Mouse (Mus musculus): ENCODE data around the gene Klhl7.
"Not testable (repeated sequence)": the region's sequence is repeated elsewhere in the genome, so short reads cannot be mapped to it uniquely, and the experiment has no call there.

The Klhl7 gene

GRCm38 (mm10) chr5:24095881-24096280 lies 4.5 kb upstream of the Klhl7 start:
- no peak for DNase-seq

DNA sequence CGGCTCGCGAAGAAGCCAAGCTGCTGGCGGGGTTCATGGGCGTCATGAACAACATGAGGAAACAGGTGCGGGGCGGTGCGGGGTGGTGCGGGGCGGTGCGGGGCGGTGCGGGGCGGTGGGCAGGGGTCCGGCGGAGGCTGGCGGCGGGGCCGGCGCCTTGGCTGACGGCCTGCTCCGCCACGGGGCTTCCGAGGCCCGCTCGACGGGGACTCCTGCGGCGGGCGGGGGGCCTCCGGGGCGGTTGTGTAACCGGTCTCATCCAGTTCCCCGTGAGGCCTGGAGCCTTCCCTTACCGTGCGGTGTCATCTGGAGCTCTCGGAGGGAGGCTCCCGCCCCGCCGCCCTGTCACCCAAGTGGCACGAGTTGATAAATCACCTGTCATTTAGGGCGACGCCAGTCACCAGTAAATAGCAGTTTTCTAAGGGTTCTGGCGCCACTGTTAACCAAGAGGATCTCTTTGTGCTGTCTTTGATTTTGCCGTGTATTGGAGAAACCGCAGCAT lies 456 bp downstream of the Klhl7 start:
- peak; percentile 93 for DNase-seq

GRCm38 (mm10) chr5:24101446-24102140 lies 1.2 kb downstream of the Klhl7 start:
- DNase-seq, result no peak

DNA sequence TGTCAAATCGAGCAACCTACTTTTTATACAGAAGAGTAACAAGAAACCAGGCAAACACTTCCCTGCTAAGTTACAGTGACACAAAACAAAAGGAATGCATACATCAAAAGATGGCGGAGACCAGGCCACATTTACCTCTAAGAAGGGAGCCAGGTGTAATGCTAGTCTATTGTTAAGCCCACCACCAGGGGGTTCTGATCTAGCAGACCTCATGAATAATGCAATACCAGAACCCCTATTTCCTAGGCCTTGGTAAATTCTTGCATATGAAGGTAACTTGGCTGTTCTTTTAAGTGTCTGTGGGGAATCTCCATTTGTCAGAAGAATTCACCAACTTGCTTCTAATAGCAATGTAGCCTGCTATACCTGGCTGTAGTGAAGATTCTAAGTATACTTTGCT lies 2.8 kb downstream of the Klhl7 start:
- DNase-seq, result not testable (repeated sequence)

DNA sequence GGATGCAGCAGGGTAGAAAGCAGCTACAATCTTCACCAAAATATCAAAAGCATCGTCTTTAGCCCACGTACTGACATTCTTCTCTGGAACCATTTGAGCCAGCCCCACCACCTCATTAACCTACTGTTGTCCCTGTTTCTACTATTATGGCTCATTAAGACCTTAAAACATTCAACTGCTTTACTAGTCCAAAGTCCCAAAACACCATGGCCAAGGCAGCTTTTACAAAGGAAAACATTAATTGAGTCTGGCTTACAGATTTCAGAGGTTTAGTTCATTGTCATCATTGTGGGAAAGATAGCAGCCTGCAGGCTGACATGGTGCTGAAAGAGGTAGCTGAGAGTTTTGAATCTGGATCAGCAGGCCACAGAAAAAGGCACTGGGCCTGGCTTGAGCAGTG lies 3.4 kb downstream of the Klhl7 start:
- no peak for DNase-seq

- DNase-seq, result no peak
Observed at GRCm38 (mm10) chr5:24107071-24107739, 6.8 kb downstream of the Klhl7 start.

- DNase-seq, result no peak
Observed at GRCm38 (mm10) chr5:24107740-24108098, 7.3 kb downstream of the Klhl7 start.

- peak; percentile 65 for DNase-seq
Observed at GRCm38 (mm10) chr5:24110068-24110467, 9.7 kb downstream of the Klhl7 start.

DNA sequence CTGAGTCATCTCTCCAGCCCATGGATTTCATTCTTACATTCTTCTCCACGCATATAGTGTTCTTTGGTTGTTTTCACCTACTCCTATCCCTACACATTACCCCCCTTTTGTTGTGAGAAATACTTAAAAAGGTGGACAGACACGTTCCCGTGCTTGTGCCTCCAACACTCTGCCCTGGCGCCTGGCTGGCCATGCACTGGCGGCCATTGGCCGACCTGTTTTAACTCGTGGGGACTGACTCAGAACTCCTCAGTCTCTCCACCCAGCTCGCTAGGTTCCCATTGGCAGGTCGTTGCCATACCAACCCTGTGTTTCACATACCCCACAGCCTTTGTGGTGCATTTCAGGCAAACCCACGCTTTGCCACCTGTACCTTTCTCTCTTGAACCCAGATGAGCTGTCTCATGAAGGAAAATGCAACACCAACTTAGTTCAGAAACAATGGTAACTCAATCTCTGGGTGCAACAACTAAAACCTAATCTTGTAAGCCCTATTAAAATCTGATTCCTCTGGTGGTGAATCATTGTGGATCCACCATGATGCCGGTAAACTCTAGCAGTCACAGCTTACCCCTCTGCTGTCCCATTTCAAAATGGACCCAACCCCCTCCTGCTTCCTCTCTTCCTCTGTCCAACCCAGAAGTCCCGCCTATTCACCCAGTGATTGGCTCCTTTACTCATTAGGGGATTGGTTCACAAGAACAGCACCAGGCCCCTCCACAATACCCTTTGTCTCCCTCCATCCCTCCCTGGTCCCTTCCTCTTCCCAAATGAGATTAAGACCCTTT lies 11.9 kb downstream of the Klhl7 start:
- no peak for DNase-seq

GRCm38 (mm10) chr5:24122221-24122620 lies 21.8 kb downstream of the Klhl7 start:
- DNase-seq, result no peak

DNA sequence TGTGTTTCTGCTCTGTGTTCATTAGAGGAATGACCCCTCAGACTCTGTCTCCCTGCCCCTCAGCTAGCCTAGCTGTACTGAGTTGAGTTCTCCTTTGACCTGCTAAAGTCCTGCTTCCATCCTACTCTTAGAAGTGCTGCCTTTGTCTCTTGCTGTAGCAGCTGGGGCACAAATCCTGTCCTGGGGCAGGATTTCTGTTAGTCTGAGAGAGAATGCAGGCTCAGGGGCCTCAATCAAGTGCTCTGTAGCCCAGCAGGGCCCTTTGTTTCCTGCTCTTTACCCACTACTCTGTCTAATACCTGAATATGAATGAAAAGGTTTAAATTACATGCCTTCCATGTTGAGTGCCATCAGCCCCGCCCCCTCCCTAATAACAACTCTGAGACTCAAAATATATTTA lies 23.8 kb downstream of the Klhl7 start:
- DNase-seq, result no peak

DNA sequence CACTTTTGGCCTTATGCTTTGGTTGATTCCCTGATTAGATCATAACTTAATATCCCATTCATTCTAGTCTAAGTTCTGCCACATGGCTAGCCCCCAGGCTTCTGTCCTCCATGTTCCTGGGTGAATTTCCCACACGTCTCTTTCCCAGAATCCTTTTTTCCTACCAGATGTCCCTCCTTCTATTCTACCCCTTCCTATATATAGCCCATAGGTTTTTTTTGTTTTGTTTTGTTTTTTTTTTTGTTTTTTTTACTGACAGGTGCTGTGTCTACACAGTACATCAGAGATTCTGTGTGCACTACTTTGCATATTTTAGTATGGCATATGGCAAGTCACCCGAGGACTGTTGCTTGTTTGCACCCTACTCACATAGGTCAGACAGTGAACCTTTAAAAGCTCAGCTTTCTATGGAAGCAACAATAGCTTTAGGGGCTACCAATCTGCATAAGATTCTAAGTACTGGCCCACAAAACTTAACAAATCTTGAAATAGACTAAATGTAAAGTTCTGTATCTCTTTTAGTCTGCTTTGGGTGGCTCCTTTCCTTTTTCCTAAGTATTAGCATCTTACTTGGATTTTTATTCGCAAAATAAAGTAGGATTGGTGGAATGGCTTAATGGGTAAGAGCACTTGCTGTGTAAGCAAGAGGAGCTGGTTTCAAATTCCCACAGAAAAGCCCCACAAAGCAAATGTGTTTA lies 24.3 kb downstream of the Klhl7 start:
- no peak for DNase-seq

GRCm38 (mm10) chr5:24125910-24126636 lies 25.7 kb downstream of the Klhl7 start:
- DNase-seq, result no peak

GRCm38 (mm10) chr5:24126967-24127366 lies 26.6 kb downstream of the Klhl7 start:
- DNase-seq, result no peak

DNA sequence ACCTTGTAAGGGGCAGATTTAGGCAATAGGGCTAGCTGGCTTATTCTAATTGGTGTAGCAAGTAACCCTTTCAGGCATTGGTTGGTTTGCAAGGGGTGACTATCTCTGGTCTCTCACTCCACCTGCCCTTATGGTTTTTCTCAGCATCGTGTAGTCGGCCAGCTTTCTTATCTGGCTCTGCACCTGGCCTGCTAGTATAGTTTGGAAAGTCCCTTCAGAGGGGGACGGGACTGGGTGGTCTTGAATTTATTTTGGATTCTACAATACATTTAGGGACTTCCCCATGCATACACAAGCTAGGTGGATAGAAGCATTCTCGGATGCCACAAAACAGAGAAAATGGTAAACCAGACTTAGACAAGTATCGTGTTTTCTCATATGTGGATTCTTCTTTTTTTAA lies 46.6 kb downstream of the Klhl7 start:
- no peak for DNase-seq

GRCm38 (mm10) chr5:24152199-24152598 lies 51.8 kb downstream of the Klhl7 start:
- DNase-seq, result peak; percentile 26

GRCm38 (mm10) chr5:24156774-24157173 lies 56.4 kb downstream of the Klhl7 start:
- DNase-seq, result no peak

DNA sequence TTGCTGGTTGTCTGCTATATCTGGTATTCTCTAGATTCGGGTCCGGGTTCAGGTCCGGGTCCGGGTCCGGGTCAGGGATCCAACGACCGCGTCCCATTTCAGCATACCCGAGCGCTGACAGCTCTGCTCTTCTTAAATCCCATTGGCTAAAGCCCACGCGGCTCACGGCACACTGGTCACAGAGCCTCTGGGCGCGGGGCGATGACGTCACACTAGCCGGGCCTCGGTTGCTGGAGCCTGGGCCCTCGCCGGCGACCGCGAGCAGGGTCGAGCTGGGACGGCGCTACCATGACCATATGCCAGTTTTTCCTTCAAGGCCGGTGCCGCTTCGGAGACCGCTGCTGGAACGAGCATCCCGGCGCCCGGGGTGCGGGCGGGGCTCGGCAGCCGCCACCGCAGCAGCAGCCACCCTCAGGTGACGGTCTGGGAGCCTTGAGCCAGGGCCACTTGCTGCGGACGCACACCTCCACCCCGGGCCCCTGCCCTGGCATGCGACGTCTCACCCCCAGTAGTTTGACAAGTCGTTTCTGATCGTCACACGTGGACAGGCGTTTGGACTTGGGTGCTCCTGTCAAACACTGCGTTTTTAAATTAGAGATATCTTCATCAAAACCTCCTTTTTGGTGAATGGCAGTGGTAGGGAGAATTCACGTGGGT lies 64.5 kb downstream of the Klhl7 start, which contains the start of gene Nupl2:
Gene Nupl2 (plus strand): TSS at position 175 of the 657 bp plus-strand sequence.
- peak; percentile 94 for DNase-seq

DNA sequence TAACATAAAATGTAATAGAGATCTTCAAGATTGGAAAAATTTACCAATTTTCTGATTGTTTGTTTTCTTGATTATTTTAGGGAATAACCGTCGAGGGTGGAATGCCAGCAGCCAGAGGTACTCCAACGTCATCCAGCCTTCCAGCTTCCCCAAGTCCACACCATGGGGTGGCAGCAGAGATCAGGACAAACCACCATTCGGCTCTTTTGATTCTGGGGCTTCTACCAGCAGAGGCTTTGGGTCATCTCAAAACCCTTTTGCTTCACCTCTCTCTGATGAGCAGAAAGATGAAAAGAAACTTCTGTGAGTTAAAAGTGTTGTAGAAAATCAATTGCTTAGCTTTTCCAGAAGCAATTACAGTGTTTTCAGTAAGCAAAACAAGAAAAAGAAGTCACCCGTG lies 66.9 kb downstream of the Klhl7 start:
- DNase-seq, result peak; percentile 22

DNA sequence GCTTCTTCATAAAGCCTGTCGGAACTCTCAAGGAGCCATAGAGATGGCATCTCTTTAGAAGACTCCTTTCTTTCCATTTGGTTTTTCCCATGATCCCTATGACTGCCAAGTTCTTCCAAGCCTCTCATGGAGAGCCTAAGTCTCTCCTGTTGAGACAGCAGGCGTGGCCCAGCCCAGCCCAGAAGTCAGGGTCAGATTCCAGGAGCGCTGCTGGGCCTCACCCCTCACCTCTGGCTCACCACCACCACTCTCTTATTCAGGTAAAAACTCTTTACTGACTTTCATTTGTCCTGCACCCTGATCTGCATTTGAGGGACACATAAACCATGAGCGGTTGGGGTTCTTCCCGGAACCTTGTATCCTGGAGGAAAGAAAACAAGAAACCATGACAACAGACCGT lies 69.5 kb downstream of the Klhl7 start:
- no peak for DNase-seq

GRCm38 (mm10) chr5:24172092-24172491 lies 71.7 kb downstream of the Klhl7 start:
- DNase-seq, result no peak
